Mouse (Mus musculus) CH12.LX (cell line): ENCODE measurements at regions not wholly inside any gene's neighbourhood (a gene's known extent, or its start where the extent isn't known, plus 50 kb on each side); places are given as distances from the start of the nearest gene placed in this dataset.

ENCODE experiments used
- DNase-seq: peaks from one replicate; pipeline ENCODE4 v3.0.0-alpha.2; 2013; ENCODE audit errors: extremely low read depth
- H3K27ac ChIP-seq: 2 replicates; pipeline ENCODE4 v1.5.1; 2012; ENCODE audit warnings: low read depth, mild to moderate bottlenecking, control low read depth, moderate library complexity; ENCODE audit not compliant: insufficient read depth
- H3K27me3 ChIP-seq: replicated peaks from 2 replicates; pipeline ENCODE3; 2012; ENCODE audit warnings: inconsistent platforms
- H3K36me3 ChIP-seq, 2 experiments: replicated peaks in 1 of 2; 2 replicates each; pipeline versions ENCODE3 to v1.6.1; 2012; ENCODE audit warnings: inconsistent platforms in 1 of 2, low read length in 1 of 2, mild to moderate bottlenecking in 1 of 2, mixed read lengths in 1 of 2, moderate library complexity in 1 of 2; ENCODE audit not compliant: control insufficient read depth in 1 of 2, insufficient read depth in 1 of 2
- H3K4me1 ChIP-seq, 2 experiments: 2 replicates each; pipeline ENCODE4 v1.6.1; 2012; ENCODE audit warnings: inconsistent platforms in 1 of 2, moderate library complexity in 1 of 2; ENCODE audit not compliant: insufficient read depth in 2 of 2, control insufficient read depth in 1 of 2
- H3K4me2 ChIP-seq: 2 replicates; pipeline ENCODE4 v1.6.1; 2012; ENCODE audit warnings: low read depth, mild to moderate bottlenecking, control low read depth; ENCODE audit not compliant: poor library complexity, insufficient read depth, severe bottlenecking
- H3K4me3 ChIP-seq, 3 experiments: fragments of 150-350 bp in 1 of 3; sonication (generic) in 1 of 3; replicated peaks in 1 of 3; 2 replicates each; pipeline versions ENCODE3 to v1.5.1; 2011 to 2012; ENCODE audit warnings: low read depth in 2 of 3, low read length in 2 of 3, mild to moderate bottlenecking in 2 of 3, moderate library complexity in 2 of 3, control low read depth in 1 of 3, improper control_type of control experiment in 1 of 3, inconsistent platforms in 1 of 3, mixed read lengths in 1 of 3; ENCODE audit not compliant: poor library complexity in 1 of 3
- H3K79me2 ChIP-seq: replicated peaks from 2 replicates; pipeline ENCODE4 v1.6.1; 2012; ENCODE audit warnings: mild to moderate bottlenecking, moderate library complexity; ENCODE audit not compliant: control insufficient read depth, poor library complexity, insufficient read depth, severe bottlenecking; ENCODE audit errors: extremely low read depth
- H3K9ac ChIP-seq: 2 replicates; pipeline ENCODE4 v1.6.1; 2012; ENCODE audit warnings: low read depth, mild to moderate bottlenecking, control low read depth, moderate library complexity; ENCODE audit not compliant: insufficient read depth
- H3K9me3 ChIP-seq: replicated peaks from 2 replicates; pipeline ENCODE3; 2012; ENCODE audit warnings: low read length, inconsistent platforms, mixed read lengths
- BHLHE40 ChIP-seq: IDR thresholded peaks from 2 replicates; pipeline ENCODE4 v1.6.1; 2011; ENCODE audit warnings: mild to moderate bottlenecking, low read depth, low read length, improper control_type of control experiment
- CHD1 ChIP-seq: IDR thresholded peaks from 2 replicates; pipeline ENCODE4 v1.6.1; 2012; ENCODE audit warnings: low read depth, low read length, improper control_type of control experiment, inconsistent platforms
- CTCF ChIP-seq, 2 experiments: IDR thresholded peaks in 1 of 2; conservative IDR thresholded peaks in 1 of 2; 2 replicates each; pipeline ENCODE4 v1.5.1; 2011 to 2012; ENCODE audit warnings: low read depth in 2 of 2, low read length in 2 of 2, improper control_type of control experiment in 1 of 2, inconsistent platforms in 1 of 2, mild to moderate bottlenecking in 1 of 2, moderate library complexity in 1 of 2
- E2F4 ChIP-seq: IDR thresholded peaks from 2 replicates; pipeline ENCODE4 v1.6.1; 2011; ENCODE audit warnings: low read depth, low read length, improper control_type of control experiment; ENCODE audit not compliant: insufficient replicate concordance
- ELF1 ChIP-seq: IDR thresholded peaks from 2 replicates; pipeline ENCODE4 v1.6.1; 2014; ENCODE audit warnings: low read depth, mild to moderate bottlenecking, inconsistent platforms, low read length, improper control_type of control experiment
- EP300 ChIP-seq: IDR thresholded peaks from 2 replicates; pipeline ENCODE4 v1.6.1; 2011; ENCODE audit warnings: low read length, improper control_type of control experiment
- ETS1 ChIP-seq: conservative IDR thresholded peaks from 2 replicates; pipeline ENCODE4 v1.6.1; 2012; ENCODE audit warnings: low read depth, mild to moderate bottlenecking, inconsistent platforms, low read length, improper control_type of control experiment, moderate library complexity
- GABPA ChIP-seq: IDR thresholded peaks from 2 replicates; pipeline ENCODE4 v1.6.1; 2012; ENCODE audit warnings: low read depth, low read length, improper control_type of control experiment, inconsistent platforms; ENCODE audit not compliant: insufficient replicate concordance
- HCFC1 ChIP-seq: IDR thresholded peaks from 2 replicates; pipeline ENCODE4 v1.6.1; 2012; ENCODE audit warnings: low read depth, mild to moderate bottlenecking, inconsistent platforms, low read length, improper control_type of control experiment
- KAT2A ChIP-seq: IDR thresholded peaks from 2 replicates; pipeline ENCODE4 v1.6.1; 2012; ENCODE audit warnings: low read length, improper control_type of control experiment, inconsistent platforms; ENCODE audit not compliant: insufficient replicate concordance
- MAFK ChIP-seq: IDR thresholded peaks from 2 replicates; pipeline ENCODE4 v1.6.1; 2011; ENCODE audit warnings: low read length, improper control_type of control experiment; ENCODE audit not compliant: insufficient replicate concordance
- MAX ChIP-seq: IDR thresholded peaks from 2 replicates; pipeline ENCODE4 v1.6.1; 2011; ENCODE audit warnings: low read length, improper control_type of control experiment
- MYC ChIP-seq: IDR thresholded peaks from 2 replicates; pipeline ENCODE4 v1.6.1; 2011; ENCODE audit warnings: low read depth, mild to moderate bottlenecking, improper control_type of control experiment, low read length
- NELFE ChIP-seq: IDR thresholded peaks from 2 replicates; pipeline ENCODE4 v1.6.1; 2011; ENCODE audit warnings: low read depth, low read length, improper control_type of control experiment
- POLR2AphosphoS2 ChIP-seq: IDR thresholded peaks from 2 replicates; pipeline ENCODE4 v1.6.1; 2011; ENCODE audit warnings: low read depth, low read length, improper control_type of control experiment
- SIN3A ChIP-seq: IDR thresholded peaks from 2 replicates; pipeline ENCODE4 v1.6.1; 2012; ENCODE audit warnings: low read length, improper control_type of control experiment, inconsistent platforms
- SMC3 ChIP-seq: IDR thresholded peaks from 2 replicates; pipeline ENCODE4 v1.6.1; 2011; ENCODE audit warnings: low read depth, low read length, improper control_type of control experiment
- TBP ChIP-seq: conservative IDR thresholded peaks from 2 replicates; pipeline ENCODE4 v1.6.1; 2011; ENCODE audit warnings: low read depth, low read length, improper control_type of control experiment
- TCF12 ChIP-seq: IDR thresholded peaks from 2 replicates; pipeline ENCODE4 v1.6.1; 2014; ENCODE audit warnings: low read depth, mild to moderate bottlenecking, inconsistent platforms, low read length, improper control_type of control experiment
- UBTF ChIP-seq: IDR thresholded peaks from 2 replicates; pipeline ENCODE4 v1.6.1; 2012; ENCODE audit warnings: low read depth, mild to moderate bottlenecking, inconsistent platforms, low read length, improper control_type of control experiment, moderate library complexity
- USF2 ChIP-seq: conservative IDR thresholded peaks from 2 replicates; pipeline ENCODE4 v1.6.1; 2011; ENCODE audit warnings: low read depth, low read length, improper control_type of control experiment
- ZC3H11A ChIP-seq: IDR thresholded peaks from 2 replicates; pipeline ENCODE4 v1.6.1; 2012; ENCODE audit warnings: low read depth, mild to moderate bottlenecking, inconsistent platforms, low read length, improper control_type of control experiment
- ZKSCAN1 ChIP-seq: IDR thresholded peaks from 2 replicates; pipeline ENCODE4 v1.6.1; 2012; ENCODE audit warnings: low read depth, inconsistent platforms, low read length, improper control_type of control experiment, borderline replicate concordance
- ZNF384 ChIP-seq: IDR thresholded peaks from 2 replicates; pipeline ENCODE4 v1.6.1; 2012; ENCODE audit warnings: low read depth, low read length, improper control_type of control experiment, inconsistent platforms
- dilution Hi-C: fragments of 300-500 bp; cut with MboI; formaldehyde crosslinking; loops from 2 replicates; pipeline ENCODE4 v1.14.3; 2020; ENCODE audit warnings: low sequenced_read_pairs; ENCODE audit not compliant: extremely low pct_unique_long_range_greater_than_20kb, extremely low pct_ligation_motif_present
- in situ Hi-C: fragments of 300-500 bp; cut with MboI; formaldehyde crosslinking; loops from 3 replicates; pipeline ENCODE4 v1.14.3; 2019; ENCODE audit warnings: low sequenced_read_pairs, low pct_ligation_motif_present, low pct_unique_long_range_greater_than_20kb, mixed read lengths

DNA sequence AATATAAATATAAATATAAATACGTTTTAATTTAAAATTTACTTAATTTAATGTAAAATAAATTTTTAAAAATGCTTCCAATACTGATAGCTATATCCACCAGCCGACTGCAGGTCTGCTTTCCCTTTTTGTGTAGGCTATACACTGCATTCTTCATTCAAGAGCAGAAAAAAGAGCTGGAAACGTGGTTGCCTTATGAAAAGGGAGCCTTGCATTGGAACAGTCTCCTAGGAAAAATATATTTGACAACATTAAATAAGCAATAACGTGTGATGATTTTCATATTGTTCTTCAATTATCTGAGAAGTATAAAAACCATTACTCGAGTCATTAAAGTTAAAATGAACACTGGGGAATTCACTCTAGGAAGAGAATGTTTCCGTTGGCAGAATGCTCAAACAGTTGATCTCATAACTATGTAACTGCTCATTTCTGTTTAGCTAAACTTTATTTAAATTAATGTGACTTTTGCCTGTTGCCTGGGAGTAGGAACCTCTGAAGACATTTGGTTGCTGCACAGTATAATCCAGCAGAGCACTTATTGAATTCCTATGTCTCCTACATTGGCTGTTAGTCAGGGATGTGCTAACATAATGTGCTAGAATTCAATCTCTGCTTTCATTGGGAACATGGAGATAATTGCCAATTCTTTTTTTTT lies 172.0 kb downstream of the Lurap1l start:
- DNase-seq = no peak
- Histone ChIP-seq H3K4me1 (no peaks in the 10 kb centered on the region), H3K4me2 (no peak overlapping the region), H3K9me3 (peaks cover 51% of the 10 kb centered on the region), H3K79me2 (no peaks in the 10 kb centered on the region), H3K27me3 (no peaks in the 10 kb centered on the region), H3K9ac (no peak overlapping the region), H3K36me3 (no peaks in the 10 kb centered on the region), H3K27ac (no peak overlapping the region), H3K4me3 (no peak overlapping the region)
- TF ChIP-seq ETS1 = no peak
- no peak for TF ChIP-seq HCFC1
- no peak for TF ChIP-seq BHLHE40
- TF ChIP-seq SMC3 = no peak
- no peak for TF ChIP-seq CHD1
- TF ChIP-seq TBP = no peak
- no peak for TF ChIP-seq MYC
- TF ChIP-seq USF2 = no peak
- TF ChIP-seq ELF1 = no peak
- no peak for TF ChIP-seq UBTF
- TF ChIP-seq ZNF384 = no peak
- no peak for TF ChIP-seq CTCF (conservative IDR thresholded peaks at IDR 0.05 in 1 of 2, IDR thresholded peaks at IDR 0.05 in 1 of 2; ENCODE audit: low read depth in 2 of 2, low read length in 2 of 2)
- dilution Hi-C loops (no loop called here), in situ Hi-C loops (no loop called here)

DNA sequence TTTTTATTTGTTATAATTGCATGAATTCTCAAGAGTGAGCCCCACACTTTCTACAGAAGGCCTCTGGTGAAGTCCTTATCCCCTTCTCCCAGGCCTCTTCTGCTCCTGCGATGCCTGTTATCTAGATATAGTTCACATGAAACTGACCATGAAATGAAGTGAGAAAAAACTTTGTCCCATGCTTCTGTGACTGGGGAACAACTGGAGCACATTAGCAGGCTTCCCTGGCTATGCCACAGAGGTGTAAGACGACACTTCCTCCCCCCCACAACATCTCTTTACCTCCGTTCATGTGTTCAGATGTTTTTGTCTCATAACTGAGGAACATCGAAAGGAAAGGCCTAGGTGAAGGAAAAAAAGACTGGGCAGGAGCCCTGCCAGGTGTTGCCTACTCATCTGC lies 174.7 kb downstream of the Lurap1l start:
- Histone ChIP-seq H3K36me3 (no peaks in the 10 kb centered on the region), H3K9ac (no peak overlapping the region), H3K79me2 (no peaks in the 10 kb centered on the region), H3K4me2 (no peak overlapping the region), H3K4me1 (no peaks in the 10 kb centered on the region), H3K9me3 (peaks cover 46% of the 10 kb centered on the region), H3K27me3 (no peaks in the 10 kb centered on the region), H3K27ac (no peak overlapping the region), H3K4me3 (no peak overlapping the region)
- no peak for DNase-seq
- dilution Hi-C loops = no loop called here
- TF ChIP-seq KAT2A = no peak
- no peak for TF ChIP-seq HCFC1
- no peak for TF ChIP-seq MAX
- TF ChIP-seq, all 38 proteins: peak for 0
- in situ Hi-C loops = no loop called here

DNA sequence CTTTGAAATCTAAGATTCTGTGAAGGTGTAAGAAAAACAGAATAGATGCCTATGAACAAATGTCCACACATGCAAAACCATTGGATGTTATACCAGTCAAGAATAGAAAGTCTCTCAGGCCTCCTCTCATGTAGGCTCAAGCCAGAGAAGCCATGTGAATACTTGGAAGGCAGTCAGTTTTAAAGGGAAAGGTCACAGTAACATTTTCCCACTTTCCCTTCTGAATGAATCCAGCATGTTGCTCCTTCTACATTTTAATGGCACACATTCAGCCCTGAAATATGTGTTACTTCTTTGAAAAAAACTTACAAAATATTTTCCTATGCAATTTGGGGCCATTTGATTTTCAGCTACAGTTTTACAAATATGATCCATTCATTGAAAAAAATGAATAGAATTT lies 186.1 kb downstream of the Lurap1l start:
- DNase-seq = no peak
- no peak overlapping the region for H3K27ac ChIP-seq

More for the DNA sequence above, 186.1 kb downstream of the Lurap1l start:
- H3K9ac ChIP-seq = no peak overlapping the region
- H3K36me3 ChIP-seq = no peaks in the 10 kb centered on the region
- H3K4me2 ChIP-seq = no peak overlapping the region
- H3K27me3 ChIP-seq = no peaks in the 10 kb centered on the region
- H3K4me1 ChIP-seq = no peaks in the 10 kb centered on the region
- dilution Hi-C loops = no loop called here
- in situ Hi-C loops = no loop called here
- H3K9me3 ChIP-seq = peaks cover 31% of the 10 kb centered on the region
- H3K79me2 ChIP-seq = no peaks in the 10 kb centered on the region
- H3K4me3 ChIP-seq = no peak overlapping the region
- TF ChIP-seq MAFK (no peak), ZKSCAN1 (no peak), ZC3H11A (no peak), SIN3A (no peak), TBP (no peak), GABPA (no peak), KAT2A (no peak), NELFE (no peak), POLR2AphosphoS2 (no peak), ZNF384 (no peak), EP300 (no peak), CHD1 (no peak), TCF12 (no peak), ELF1 (no peak), MAX (no peak), ETS1 (no peak), E2F4 (no peak)
